Mouse (Mus musculus) MEL (cell line): ENCODE data around the gene Slc35c1.

ENCODE experiments used
- CTCF ChIP-seq, 3 experiments: IDR thresholded peaks in 2 of 3; conservative IDR thresholded peaks in 1 of 3; 2 replicates each; pipeline ENCODE4 v1.5.1; 2011 to 2012; ENCODE audit warnings: low read length in 3 of 3, low read depth in 2 of 3, mild to moderate bottlenecking in 2 of 3, improper control_type of control experiment in 1 of 3, inconsistent platforms in 1 of 3, mixed read lengths in 1 of 3, moderate library complexity in 1 of 3; ENCODE audit not compliant: control insufficient read depth in 1 of 3, insufficient read depth in 1 of 3, poor library complexity in 1 of 3, severe bottlenecking in 1 of 3
- GATA1 ChIP-seq: IDR thresholded peaks from 2 replicates; pipeline ENCODE4 v1.6.1; 2011; ENCODE audit warnings: low read depth, low read length, improper control_type of control experiment
- HCFC1 ChIP-seq: IDR thresholded peaks from 2 replicates; pipeline ENCODE4 v1.6.1; 2012; ENCODE audit warnings: low read depth, mild to moderate bottlenecking, inconsistent platforms, low read length, improper control_type of control experiment, moderate library complexity
- POLR2A ChIP-seq, 2 experiments: IDR thresholded peaks; 2 replicates each; pipeline ENCODE4 v1.6.1; 2011 to 2012; ENCODE audit warnings: low read length in 2 of 2, mild to moderate bottlenecking in 2 of 2, control low read depth in 1 of 2, improper control_type of control experiment in 1 of 2, low read depth in 1 of 2, moderate library complexity in 1 of 2; ENCODE audit not compliant: control insufficient read depth in 1 of 2, insufficient read depth in 1 of 2, poor library complexity in 1 of 2
- USF1 ChIP-seq: IDR thresholded peaks from 2 replicates; pipeline ENCODE4 v1.6.1; 2014; ENCODE audit warnings: low read depth, mild to moderate bottlenecking, inconsistent platforms, low read length, improper control_type of control experiment, moderate library complexity
- ZKSCAN1 ChIP-seq: IDR thresholded peaks from 2 replicates; pipeline ENCODE4 v1.6.1; 2012; ENCODE audit warnings: low read depth, mild to moderate bottlenecking, inconsistent platforms, low read length, improper control_type of control experiment, moderate library complexity

- TF ChIP-seq POLR2A (IDR thresholded peaks at IDR 0.05; ENCODE audit: control insufficient read depth in 1 of 2, insufficient read depth in 1 of 2, low read depth in 1 of 2, low read length in 2 of 2, poor library complexity in 1 of 2), result no peak
- TF ChIP-seq ZKSCAN1, result no peak
- TF ChIP-seq GATA1, result no peak
- TF ChIP-seq USF1, result no peak
- TF ChIP-seq CTCF (IDR thresholded peaks at IDR 0.05 in 2 of 3, conservative IDR thresholded peaks at IDR 0.05 in 1 of 3; ENCODE audit: control insufficient read depth in 1 of 3, insufficient read depth in 1 of 3, low read depth in 2 of 3, low read length in 3 of 3, poor library complexity in 1 of 3, severe bottlenecking in 1 of 3), result no peak
- TF ChIP-seq HCFC1, result no peak
Measured at GRCm38 (mm10) chr2:92494956-92495355, 34.6 kb upstream of the Slc35c1 start.
